Mouse (Mus musculus): ENCODE data around the gene Bcl2l11.
"Not testable (repeated sequence)": the region's sequence is repeated elsewhere in the genome, so short reads cannot be mapped to it uniquely, and the experiment has no call there.

Gene Bcl2l11

GRCm38 (mm10) chr2:128174604-128175342 lies 48.9 kb downstream of the Bcl2l11 start:
- no peak for DNase-seq (ENCODE audit: low read depth, low spot score)

DNA sequence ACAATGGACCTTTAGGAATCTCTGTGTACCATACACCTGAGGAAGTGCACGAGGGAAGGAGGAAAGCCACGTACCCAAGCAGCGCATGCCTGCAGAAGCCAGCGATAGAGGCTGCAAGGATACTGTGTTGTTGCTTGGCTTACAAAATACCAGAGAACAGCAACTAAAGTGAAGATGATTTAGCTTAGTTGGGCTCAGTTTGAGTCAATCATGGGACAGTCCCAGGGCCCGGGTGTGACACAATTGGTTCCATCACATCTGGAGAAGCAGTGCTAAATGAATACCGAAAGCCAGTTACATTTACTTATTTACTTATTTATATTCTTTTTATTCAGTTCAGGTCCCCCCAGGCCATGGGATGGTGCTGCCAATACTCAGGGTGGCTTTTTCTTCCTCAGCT lies 49.8 kb downstream of the Bcl2l11 start:
- no peak for DNase-seq (ENCODE audit: low read depth, low spot score)

- DNase-seq (ENCODE audit: low read depth, low spot score) = no peak
Observed at GRCm38 (mm10) chr2:128176391-128177044, 50.7 kb downstream of the Bcl2l11 start.

DNA sequence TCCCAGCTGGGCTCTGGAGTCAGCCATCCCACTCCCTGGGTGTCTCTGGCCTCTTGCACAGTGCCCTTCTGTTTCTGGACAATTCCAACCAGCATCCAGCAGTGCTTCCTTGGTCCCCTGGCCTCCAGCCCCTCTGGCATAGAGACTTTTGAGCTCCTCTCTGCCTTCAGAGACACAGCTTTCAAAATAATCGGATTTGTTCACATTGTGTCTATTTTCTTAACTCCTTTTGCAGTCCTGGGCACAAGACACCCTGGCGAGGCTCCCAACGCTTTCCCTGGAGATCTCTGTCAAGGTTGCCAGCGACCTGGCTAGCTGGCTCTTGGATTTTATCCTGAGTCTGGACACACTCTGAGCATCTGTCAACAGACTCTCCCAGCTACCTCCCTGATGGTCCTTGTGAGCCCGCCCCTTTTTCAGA lies 51.4 kb downstream of the Bcl2l11 start:
- DNase-seq (ENCODE audit: low read depth, low spot score) = no peak

DNA sequence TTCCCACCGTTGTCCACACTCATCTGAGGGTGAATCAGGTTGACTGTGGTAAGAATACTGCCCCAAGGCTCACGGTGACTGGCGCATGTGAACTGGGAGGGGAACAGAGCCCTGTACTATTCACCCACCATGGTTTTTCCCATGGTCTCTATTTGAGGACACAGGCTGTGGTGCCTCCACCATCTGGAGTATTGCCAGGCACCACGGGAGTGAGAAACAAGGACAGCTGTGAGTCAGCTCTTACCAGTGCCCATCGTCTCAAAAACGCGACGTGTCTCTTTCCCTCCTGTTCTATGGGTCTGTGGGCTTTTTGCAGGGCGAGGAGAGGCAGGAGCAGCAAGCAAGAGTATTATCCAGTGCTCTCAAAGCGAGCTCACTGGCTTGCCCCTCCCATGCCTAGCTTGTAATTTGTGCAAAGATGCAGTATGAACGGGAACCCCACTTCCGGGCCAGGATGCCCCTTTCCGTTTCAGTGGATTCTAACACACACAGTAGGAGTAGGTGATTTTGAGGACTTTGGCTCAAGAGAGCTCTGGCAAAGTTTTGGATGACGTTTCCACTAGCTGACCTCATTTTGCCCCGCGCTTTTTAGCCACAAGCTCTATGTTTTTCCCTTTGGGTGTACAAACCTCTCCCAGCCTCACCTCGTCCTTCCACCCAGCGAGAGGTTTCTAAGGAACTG lies 53.4 kb downstream of the Bcl2l11 start:
- DNase-seq (ENCODE audit: low read depth, low spot score) = no peak

- no peak for DNase-seq (ENCODE audit: low read depth, low spot score)
Observed at GRCm38 (mm10) chr2:128179808-128180379, 54.1 kb downstream of the Bcl2l11 start.

DNA sequence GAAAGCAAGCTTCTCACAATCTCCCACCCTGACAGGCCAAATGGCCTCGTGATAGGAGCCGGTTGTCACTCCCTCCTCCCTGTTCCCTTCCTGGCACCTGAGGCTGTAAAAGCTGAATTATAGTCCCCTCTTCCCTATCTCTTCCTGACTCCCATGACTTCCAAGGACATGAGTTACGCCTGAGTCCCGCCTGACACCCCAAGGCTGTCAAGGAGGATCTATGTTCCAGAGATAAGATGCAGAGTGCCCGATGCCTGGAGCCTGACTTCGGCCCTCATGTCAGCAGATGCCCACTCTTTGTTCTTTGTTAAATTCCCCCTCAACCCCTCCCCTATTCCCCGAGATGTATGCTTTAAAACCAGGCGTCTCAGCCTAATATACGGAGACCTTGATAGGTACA lies 56.3 kb downstream of the Bcl2l11 start:
- DNase-seq (ENCODE audit: low read depth, low spot score) = not testable (repeated sequence)

DNA sequence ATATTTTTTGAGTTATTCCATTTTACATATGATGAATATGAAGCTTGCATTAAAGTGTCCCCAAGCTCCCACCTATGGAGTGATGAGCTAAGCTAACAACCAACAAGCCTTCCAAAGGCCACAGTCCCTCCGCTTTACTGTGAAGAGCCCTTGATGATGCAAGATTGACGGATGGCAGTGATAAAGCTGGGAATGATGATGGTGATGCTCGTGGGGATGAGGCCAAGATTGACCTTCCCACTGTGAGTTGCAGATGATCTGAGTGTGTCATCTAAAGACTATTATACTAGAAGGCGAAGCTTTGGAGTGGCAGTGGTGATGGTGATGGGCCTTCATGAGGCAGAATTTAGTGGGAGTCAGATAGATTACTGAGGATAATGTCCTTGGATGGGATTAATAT lies 56.9 kb downstream of the Bcl2l11 start:
- DNase-seq (ENCODE audit: low read depth, low spot score) = no peak

DNA sequence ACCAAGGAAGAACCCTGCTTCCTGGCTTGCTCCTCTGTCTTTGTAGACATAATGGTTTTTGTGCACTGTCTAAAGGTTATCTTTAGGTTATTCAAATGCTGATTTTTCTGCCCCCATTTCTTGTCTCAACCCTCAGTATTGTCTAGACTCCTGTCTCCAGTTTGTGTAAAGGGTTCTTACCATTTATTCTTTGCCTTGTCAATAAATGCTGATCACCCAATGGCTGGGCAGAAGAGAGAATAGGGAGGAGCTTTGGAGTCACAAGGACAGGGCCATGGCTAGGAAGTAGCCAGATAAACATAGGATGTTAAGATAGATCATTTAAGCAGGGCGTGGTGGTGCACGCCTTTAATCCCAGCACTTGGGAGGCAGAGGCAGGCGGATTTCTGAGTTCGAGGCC lies 57.9 kb downstream of the Bcl2l11 start:
- no peak for DNase-seq (ENCODE audit: low read depth, low spot score)

DNA sequence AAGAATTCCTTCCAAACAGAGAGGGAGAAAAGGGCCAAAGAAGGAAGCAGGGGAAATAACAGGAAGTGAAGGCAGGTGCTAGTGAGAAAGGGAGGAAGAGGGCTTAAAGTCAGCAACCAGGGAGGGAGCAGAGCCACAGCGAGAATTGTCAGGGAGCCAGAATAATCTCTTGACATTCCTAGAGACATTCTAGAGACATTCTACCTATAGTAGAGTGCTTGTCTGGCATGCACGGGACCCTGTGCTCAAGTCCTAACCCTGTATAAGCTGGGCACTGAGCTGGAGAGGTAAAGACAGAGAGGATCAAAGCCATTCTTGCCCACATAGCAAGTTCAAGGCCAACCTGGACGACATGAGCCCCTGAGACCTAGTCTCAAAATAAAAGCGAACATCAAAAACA lies 60.1 kb downstream of the Bcl2l11 start:
- no peak for DNase-seq (ENCODE audit: low read depth, low spot score)

DNA sequence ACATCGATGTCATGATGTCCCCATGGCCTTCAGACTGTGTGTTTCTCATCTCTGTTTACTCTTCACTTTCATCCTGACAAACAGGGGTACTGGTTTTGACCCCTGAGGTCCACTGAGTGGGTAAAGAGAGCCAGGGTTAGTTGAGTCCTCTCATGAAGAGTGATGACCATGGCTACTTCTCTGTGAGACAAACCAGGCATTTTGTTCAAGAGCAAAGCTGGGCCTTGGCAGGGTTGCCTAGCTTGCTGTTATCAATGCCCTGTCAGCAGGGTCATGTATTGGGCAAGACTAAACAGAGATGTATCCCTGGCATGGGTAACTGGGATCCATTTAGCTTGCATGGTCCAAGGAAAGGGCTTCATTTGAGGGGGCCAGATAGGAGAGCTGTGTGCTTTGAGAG lies 61.4 kb downstream of the Bcl2l11 start:
- DNase-seq (ENCODE audit: low read depth, low spot score) = no peak

DNA sequence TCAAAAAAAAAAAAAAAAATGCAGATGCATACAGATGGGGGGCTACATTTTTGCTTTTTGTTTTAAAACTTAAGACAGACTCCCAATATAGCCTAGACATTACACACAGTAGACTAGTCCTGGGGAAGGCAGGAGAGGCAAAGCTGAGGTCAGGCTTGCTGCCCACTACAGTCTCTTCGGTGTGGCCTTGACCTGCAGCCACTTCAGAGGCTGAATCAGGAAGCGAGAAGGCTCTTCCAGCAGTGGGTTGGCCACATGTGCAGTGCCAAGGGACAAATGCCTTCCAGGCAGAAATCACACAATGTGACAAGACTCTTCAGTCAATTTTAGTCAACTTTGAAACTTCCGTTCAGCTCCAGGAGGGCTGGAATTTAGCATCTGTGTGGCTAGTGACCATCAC lies 62.6 kb downstream of the Bcl2l11 start:
- no peak for DNase-seq (ENCODE audit: low read depth, low spot score)

DNA sequence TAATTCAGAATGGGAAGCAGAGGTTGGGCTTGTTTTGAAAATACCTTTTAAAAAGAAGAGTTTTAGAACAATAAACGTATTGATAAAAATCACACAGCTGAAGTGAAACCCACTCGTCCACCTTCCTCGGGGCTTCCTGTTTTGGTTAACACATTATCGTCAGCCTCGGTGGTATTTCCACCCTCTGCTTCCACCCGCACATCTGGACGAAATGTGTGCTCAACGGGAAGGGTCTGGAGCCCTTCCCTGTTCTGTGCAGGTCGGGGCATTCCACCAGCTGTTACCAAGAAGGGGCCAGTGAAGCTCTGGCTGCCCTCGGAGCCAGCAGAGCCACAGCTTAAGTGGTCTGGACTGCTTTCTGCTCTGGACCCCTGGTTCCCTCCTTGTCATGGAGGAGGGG lies 63.9 kb downstream of the Bcl2l11 start:
- no peak for DNase-seq (ENCODE audit: low read depth, low spot score)

- DNase-seq (ENCODE audit: low read depth, low spot score) = no peak
Observed at GRCm38 (mm10) chr2:128190196-128190595, 64.4 kb downstream of the Bcl2l11 start.

GRCm38 (mm10) chr2:128193411-128193810 lies 67.6 kb downstream of the Bcl2l11 start:
- DNase-seq (ENCODE audit: low read depth, low spot score) = no peak

- no peak for DNase-seq (ENCODE audit: low read depth, low spot score)
Observed at GRCm38 (mm10) chr2:128197379-128197778, 71.5 kb downstream of the Bcl2l11 start.

- no peak for DNase-seq (ENCODE audit: low read depth, low spot score)
Observed at GRCm38 (mm10) chr2:128203147-128203546, 77.3 kb downstream of the Bcl2l11 start.

DNA sequence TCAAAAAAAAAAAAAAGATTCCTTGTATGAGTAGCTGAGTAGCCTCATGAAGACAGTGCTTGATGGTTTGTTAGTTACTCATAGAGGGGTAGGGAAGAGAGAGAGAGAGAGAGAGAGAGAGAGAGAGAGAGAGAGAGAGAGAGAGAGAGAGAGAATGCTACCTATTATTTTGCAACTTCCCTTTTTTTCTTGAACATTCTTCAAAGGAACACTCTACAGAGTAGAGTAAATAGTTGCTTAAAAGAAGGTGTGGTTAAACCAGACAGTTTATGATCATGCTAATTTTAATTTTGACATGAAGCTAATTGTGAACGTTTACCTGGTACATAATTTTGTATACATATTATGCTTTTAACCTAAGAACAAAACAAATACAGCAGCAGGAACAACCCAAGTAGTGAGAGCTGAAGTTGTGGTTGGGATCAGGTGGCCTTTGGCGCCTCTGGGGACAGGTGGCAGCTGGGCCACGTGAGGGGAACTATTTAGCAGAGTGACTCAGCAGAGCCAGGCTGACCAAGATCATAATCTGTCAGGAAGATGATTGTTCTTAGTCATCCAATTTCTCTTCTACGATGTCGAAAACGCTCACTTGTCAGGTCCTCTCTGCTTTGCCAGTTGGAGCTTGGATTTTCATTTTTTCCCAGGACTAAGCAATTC lies 78.0 kb downstream of the Bcl2l11 start:
- no peak for DNase-seq (ENCODE audit: low read depth, low spot score)

GRCm38 (mm10) chr2:128208541-128208940 lies 82.7 kb downstream of the Bcl2l11 start:
- no peak for DNase-seq (ENCODE audit: low read depth, low spot score)

DNA sequence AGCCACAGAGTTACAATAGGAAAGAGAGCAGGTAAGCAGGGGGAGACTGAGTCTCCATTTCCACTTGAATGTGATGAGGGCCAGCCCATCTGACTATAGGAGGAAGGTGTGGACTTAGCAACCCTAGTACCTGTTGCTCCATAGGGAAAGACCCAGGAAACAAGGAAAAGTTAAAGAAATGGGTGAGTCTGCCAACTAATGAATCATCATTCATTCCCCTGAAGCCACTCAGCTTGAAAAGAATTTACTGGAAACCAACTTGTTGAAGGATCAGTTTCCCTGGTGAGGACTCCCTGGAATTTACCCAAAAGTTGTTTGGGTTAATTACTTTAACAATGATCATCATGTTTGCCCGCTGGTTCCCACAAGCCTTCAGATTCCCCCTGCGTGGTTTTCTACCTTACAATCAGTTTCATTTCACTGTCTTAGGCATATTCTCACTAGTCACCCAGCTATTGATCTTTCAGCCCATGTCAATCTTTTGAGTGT lies 84.0 kb downstream of the Bcl2l11 start:
- DNase-seq (ENCODE audit: low read depth, low spot score) = no peak

GRCm38 (mm10) chr2:128210376-128210775 lies 84.5 kb downstream of the Bcl2l11 start:
- no peak for DNase-seq (ENCODE audit: low read depth, low spot score)
